Mouse (Mus musculus): ENCODE results near the gene Nfya. TPM values are rescaled to one million over a fixed set of nuclear protein-coding genes. Genes with fewer than 3 reads are reported as not detected.

Nfya gene
- total RNA-seq, 1 experiment from 2014 or later, result 33.1 TPM

DNA sequence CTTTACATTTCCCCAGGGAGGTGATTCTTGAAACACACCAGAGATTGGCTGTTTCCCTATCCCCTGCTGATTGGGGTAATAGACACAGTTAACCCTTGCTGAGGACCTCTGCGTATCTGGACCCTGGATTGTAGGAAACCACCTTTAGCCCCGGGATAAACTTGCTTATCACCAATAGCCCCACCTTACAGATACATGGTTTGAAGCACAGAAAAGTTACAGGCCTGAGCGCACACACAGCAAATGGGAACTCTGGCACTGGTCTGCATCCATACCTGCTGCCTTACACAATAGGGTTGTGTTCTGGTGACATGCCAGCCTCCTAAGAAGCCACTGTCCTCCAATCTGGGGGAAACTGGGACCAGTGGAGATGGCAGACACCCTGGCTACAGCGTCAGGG is 63.9 kb downstream of the Nfya start:
- no peak for DNase-seq

DNA sequence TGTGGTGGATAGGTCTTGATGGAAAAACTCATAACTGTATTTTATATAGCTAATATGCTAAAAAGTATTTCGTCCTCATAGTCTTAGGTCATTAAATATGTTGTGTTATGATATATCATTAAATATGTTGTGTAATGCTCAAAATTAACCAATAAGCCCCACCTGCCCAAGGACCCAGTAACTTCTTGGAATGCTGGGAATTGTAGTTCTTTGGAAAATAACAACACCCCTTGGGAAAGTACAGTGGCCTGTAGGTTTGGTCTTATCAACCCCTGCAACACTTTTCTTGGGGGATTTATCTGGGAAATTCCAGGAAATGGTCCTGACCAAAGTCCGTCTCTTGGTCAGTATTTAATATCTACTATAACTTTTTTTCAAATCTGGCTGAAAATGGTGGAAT is 66.6 kb downstream of the Nfya start:
- no peak for DNase-seq

DNA sequence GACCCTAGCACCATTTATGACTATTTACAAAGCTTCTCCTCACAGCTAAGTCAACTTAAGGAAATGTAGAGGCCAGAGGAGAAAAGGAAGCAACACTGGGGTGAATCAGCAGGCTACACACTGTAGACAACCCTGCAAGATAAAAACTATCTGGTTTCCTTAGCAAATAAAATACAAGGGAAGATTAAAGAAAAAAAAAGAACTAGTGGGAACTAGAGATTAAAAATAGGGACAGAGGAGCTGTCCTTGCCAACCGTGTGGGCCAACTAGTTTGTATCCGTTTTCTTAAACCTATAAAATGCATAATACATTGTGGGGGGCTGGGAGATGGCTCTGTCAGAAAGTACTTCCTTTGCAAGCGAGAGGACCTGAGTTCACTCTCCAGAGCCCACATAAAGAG is 67.8 kb downstream of the Nfya start:
- no peak for DNase-seq

DNA sequence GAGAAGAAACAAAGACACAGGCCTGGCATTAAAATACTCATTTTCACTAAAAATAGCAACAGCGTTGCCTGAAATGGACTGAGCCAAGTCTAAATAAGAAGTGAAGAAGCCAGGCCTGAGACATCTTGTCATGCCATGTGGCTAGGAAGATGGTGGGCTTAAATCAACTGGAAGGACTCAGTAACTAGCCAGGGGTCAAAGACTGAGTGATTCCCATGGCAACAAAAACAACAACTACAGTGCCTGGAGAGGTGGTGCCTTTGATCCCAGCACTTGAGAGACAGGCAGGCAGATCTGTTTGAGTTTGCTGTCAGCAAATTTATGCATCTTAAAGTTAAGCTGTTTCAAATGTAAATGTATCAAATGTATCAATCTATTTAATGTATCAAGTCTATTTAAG is 69.4 kb downstream of the Nfya start:
- DNase-seq, result no peak

Other genes starting within 250 kb of the Nfya start
- gene A530064D06Rik, start 242.6 kb downstream of the Nfya start, total RNA-seq (2021), result 0.38 TPM in 1 of 2 replicates, not detected in the other
- 0.11 TPM in 2 replicates for gene Trem1, start 177.1 kb downstream of the Nfya start, total RNA-seq (2021)
- gene Trem3, start 162.1 kb downstream of the Nfya start, total RNA-seq (2021), result 0.48 TPM in 1 of 2 replicates, not detected in the other
- 0.89 and 1.8 TPM in 2 replicates for gene Treml4, start 145.6 kb downstream of the Nfya start, total RNA-seq (2021)
- gene Treml2, start 110.4 kb downstream of the Nfya start, total RNA-seq (2021), result 0.93 and 5.6 TPM in 2 replicates
- gene B430306N03Rik, start 93.8 kb downstream of the Nfya start, total RNA-seq (2021), result 0.19 and 0.45 TPM in 2 replicates
- gene Trem2, start 63.5 kb downstream of the Nfya start, total RNA-seq (2021), result 2.1 and 2.4 TPM in 2 replicates
- 0.30 and 0.48 TPM in 2 replicates for gene Treml1, start 50.0 kb downstream of the Nfya start, total RNA-seq (2021)
- gene Oard1, start 108 bp upstream of the Nfya start, total RNA-seq (2021), result 18.7 and 22.9 TPM in 2 replicates
- gene Apobec2, start 23.0 kb upstream of the Nfya start, total RNA-seq (2021), result 2.3 and 3.0 TPM in 2 replicates
- gene Tspo2, start 41.6 kb upstream of the Nfya start, total RNA-seq (2021), result 1.9 and 4.6 TPM in 2 replicates
- 0.11 and 0.56 TPM in 2 replicates for gene Unc5cl, start 45.0 kb upstream of the Nfya start, total RNA-seq (2021)

Measured in adrenal gland, postnatal 14 days (tissue).